Mouse (Mus musculus) limb, embryonic 11.5 days (tissue): ENCODE data around the gene Tnmd. TPM values are rescaled to one million over a fixed set of nuclear protein-coding genes. Genes with fewer than 3 reads are reported as not detected.

ENCODE experiments used
- ATAC-seq: fragments of 200-750 bp; cut with Nextera tagmentation; 2 replicates; pipeline ENCODE4 v1.8.0; 2017; ENCODE audit warnings: low read depth; ENCODE audit not compliant: insufficient number of reproducible peaks, low FRiP score, low TSS enrichment
- DNase-seq: peaks from one replicate; pipeline ENCODE4 v3.0.0-alpha.2; 2015; ENCODE audit warnings: low spot score
- H3K27ac ChIP-seq: fragments of 300-500 bp; sonication (generic); replicated peaks from 2 replicates; pipeline ENCODE4 v1.5.1; 2014; ENCODE audit warnings: low read depth, mild to moderate bottlenecking, low read length
- H3K27me3 ChIP-seq: fragments of 300-500 bp; sonication (generic); 2 replicates; pipeline ENCODE4 v1.6.1; 2014; ENCODE audit warnings: mild to moderate bottlenecking, low read length, mixed read lengths; ENCODE audit not compliant: control insufficient read depth, insufficient read depth
- H3K36me3 ChIP-seq: fragments of 300-500 bp; sonication (generic); 2 replicates; pipeline ENCODE4 v1.6.1; 2014; ENCODE audit warnings: mild to moderate bottlenecking, low read length, moderate library complexity, mixed read lengths; ENCODE audit not compliant: control insufficient read depth, insufficient read depth
- H3K4me1 ChIP-seq: fragments of 300-500 bp; sonication (generic); 2 replicates; pipeline ENCODE4 v1.6.1; 2014; ENCODE audit warnings: low read length, mixed read lengths; ENCODE audit not compliant: control insufficient read depth, insufficient read depth
- H3K4me2 ChIP-seq: fragments of 300-500 bp; sonication (generic); 2 replicates; pipeline ENCODE4 v1.6.1; 2014; ENCODE audit warnings: low read depth, mild to moderate bottlenecking, moderate library complexity; ENCODE audit not compliant: severe bottlenecking
- H3K4me3 ChIP-seq: fragments of 300-500 bp; sonication (generic); 2 replicates; pipeline ENCODE4 v1.5.1; 2014; ENCODE audit warnings: low read depth, low read length
- H3K9ac ChIP-seq: fragments of 300-500 bp; sonication (generic); 2 replicates; pipeline ENCODE4 v1.6.1; 2014; ENCODE audit warnings: mild to moderate bottlenecking, low read length
- H3K9me3 ChIP-seq: fragments of 300-500 bp; sonication (generic); 2 replicates; pipeline ENCODE4 v1.6.1; 2016; ENCODE audit warnings: low read length; ENCODE audit not compliant: control insufficient read depth
- WGBS: fragments of 180-500 bp; shearing (Covaris S2); extraction: QIAGEN DNeasy Blood & Tissue Kit; methylation state at CpG from one replicate; pipeline ENCODE4 v1.1.7; 2014; 5-methylcytosine and 5-hydroxymethylcytosine counted together
- polyA plus RNA-seq: library from polyadenylated mRNA; unstranded; fragments of >200 nt; fragmentation: Nextera tagmentation; extraction: Ambion mirVana; gene quantifications from 2 replicates; pipeline ENCODE4 v1.2.1, GENCODE M21; 2014

Tnmd gene
- polyA plus RNA-seq, 1 experiment from 2014 or later: 0.21 TPM

- H3K9ac ChIP-seq: no peak overlapping the region
- H3K4me2 ChIP-seq: no peak overlapping the region
- ATAC-seq (no peak), DNase-seq (no peak)
- peaks cover 2% of the 10 kb centered on the region; the same call in 1 of the 2 replicates for H3K27me3 ChIP-seq
- H3K27ac ChIP-seq: no peak overlapping the region
- no peaks in the 10 kb centered on the region for H3K9me3 ChIP-seq
- 83% methylated on average over 3 of the region's 3 CpGs for WGBS
- H3K4me3 ChIP-seq: no peak overlapping the region
- H3K4me1 ChIP-seq: no peaks in the 10 kb centered on the region
- no peaks in the 10 kb centered on the region for H3K36me3 ChIP-seq
Observed at GRCm38 (mm10) chrX:133913006-133913405, 62.2 kb downstream of the Tnmd start.

- WGBS: 49% methylated on average over 7 of the region's 7 CpGs
- no peak overlapping the region for H3K27ac ChIP-seq
- H3K4me2 ChIP-seq: no peak overlapping the region
Observed at GRCm38 (mm10) chrX:133914219-133914618, 63.4 kb downstream of the Tnmd start.

More at GRCm38 (mm10) chrX:133914219-133914618, 63.4 kb downstream of the Tnmd start:
- Histone ChIP-seq H3K9ac (no peak overlapping the region), H3K9me3 (no peaks in the 10 kb centered on the region), H3K4me3 (no peak overlapping the region), H3K4me1 (no peaks in the 10 kb centered on the region), H3K36me3 (no peaks in the 10 kb centered on the region), H3K27me3 (peaks cover 2% of the 10 kb centered on the region; the same call in 1 of the 2 replicates)
- no peak for ATAC-seq
- DNase-seq: no peak

Other genes with a start within 250 kb of the Tnmd start
- 2.5 and 2.8 TPM in 2 replicates for gene Pcdh19, start 162.0 kb upstream of the Tnmd start, polyA plus RNA-seq
- 186 and 193 TPM in 2 replicates for gene Tspan6, start 47.4 kb downstream of the Tnmd start, polyA plus RNA-seq
- 0.19 and 0.26 TPM in 2 replicates for gene Srpx2, start 57.4 kb downstream of the Tnmd start, polyA plus RNA-seq
- 2.2 and 2.6 TPM in 2 replicates for gene Sytl4, start 130.8 kb downstream of the Tnmd start, polyA plus RNA-seq
- gene Cstf2, start 208.2 kb downstream of the Tnmd start, polyA plus RNA-seq: 64.3 and 64.5 TPM in 2 replicates